Mouse (Mus musculus): ENCODE measurements at regions not wholly inside any gene's neighbourhood (a gene's known extent, or its start where the extent isn't known, plus 50 kb on each side); places are given as distances from the start of the nearest gene placed in this dataset.

GRCm38 (mm10) chr8:82476708-82477425, 73.8 kb upstream of the Il15 start:
- DNase-seq (ENCODE audit: inconsistent ontology term): no peak

DNA sequence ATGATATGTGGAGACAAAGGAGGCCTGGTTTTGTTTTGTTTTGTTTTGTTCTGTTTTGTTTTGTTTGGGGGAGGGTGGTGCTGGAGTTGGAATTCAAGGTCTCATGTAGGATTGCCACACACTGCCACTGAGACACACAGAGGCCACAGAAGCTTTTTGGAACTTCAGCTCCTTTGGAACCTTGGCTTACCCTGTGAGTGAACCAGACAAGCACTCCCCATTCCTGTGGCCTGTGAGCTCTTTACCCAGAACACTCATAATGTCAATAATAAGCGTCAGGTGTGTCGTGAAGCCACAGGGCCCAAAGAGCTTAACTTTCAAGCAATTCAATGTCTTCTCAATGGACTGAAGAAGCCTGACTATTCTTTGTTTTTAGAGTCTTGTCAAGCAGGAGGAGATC, 70.2 kb upstream of the Il15 start:
- DNase-seq (ENCODE audit: inconsistent ontology term): no peak

DNA sequence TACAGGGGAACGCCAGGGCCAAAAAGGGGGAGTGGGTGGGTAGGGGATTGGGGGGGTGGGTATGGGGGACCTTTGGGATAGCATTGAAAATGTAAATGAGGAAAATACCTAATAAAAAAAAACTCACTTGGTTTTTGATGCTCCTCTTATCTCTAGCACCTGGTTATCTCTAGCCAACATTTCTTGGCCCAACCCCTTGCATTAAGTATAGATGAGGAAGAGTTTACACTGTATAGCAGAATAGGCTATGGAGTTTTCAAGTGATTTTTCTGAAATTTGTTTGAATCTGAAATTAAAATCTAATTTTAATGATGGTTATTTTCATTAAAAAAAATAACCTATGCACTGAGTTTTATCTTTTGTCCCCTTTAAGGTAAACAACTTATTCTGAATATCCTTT, 68.8 kb upstream of the Il15 start:
- no peak for DNase-seq (ENCODE audit: inconsistent ontology term)

GRCm38 (mm10) chr8:82469824-82470223, 66.8 kb upstream of the Il15 start:
- DNase-seq (ENCODE audit: inconsistent ontology term): no peak

DNA sequence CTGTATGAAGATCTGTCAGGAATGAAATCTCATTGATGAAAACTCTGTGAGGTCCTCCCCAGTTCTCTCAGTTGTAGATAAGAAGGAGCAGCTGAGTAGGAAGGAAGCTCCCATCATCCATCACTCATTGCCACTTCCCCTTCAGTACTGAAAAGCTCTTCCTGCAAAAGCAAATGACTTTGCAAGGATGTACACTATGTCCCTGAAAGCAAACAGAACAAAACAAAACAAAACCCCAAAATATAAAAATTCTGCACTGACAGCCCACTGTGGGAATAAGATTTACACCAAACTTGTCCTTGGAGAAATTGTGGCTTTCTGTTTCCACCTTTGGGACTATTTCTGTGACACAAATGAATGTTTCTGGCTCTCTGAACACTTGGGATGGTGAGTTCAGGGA, 59.8 kb upstream of the Il15 start:
- DNase-seq (ENCODE audit: inconsistent ontology term): no peak

- no peak for DNase-seq (ENCODE audit: inconsistent ontology term)
These were observed 56.0 kb upstream of the Il15 start for GRCm38 (mm10) chr8:82459007-82459406.

- no peak for DNase-seq (ENCODE audit: inconsistent ontology term)
These were observed 51.0 kb upstream of the Il15 start for GRCm38 (mm10) chr8:82454056-82454455.
